Mouse (Mus musculus) lung, postnatal 10 days (tissue): ENCODE data around the gene Cep112.

ENCODE experiments used
- DNase-seq: peaks from one replicate; pipeline ENCODE4 v3.0.0; 2021

Cep112 gene

GRCm38 (mm10) chr11:108885276-108885896, 460.4 kb downstream of the Cep112 start:
- DNase-seq: no peak

GRCm38 (mm10) chr11:108886060-108886459, 461.1 kb downstream of the Cep112 start:
- DNase-seq: no peak

- peak; percentile 68 for DNase-seq
Measured at GRCm38 (mm10) chr11:108889121-108889520, 464.1 kb downstream of the Cep112 start.

- DNase-seq: no peak
Measured at GRCm38 (mm10) chr11:108890544-108890943, 465.6 kb downstream of the Cep112 start.

GRCm38 (mm10) chr11:108891111-108891870, 466.3 kb downstream of the Cep112 start:
- DNase-seq: peak; percentile 71

GRCm38 (mm10) chr11:108891871-108892380, 466.9 kb downstream of the Cep112 start:
- peak; percentile 27 for DNase-seq

GRCm38 (mm10) chr11:108892406-108892805, 467.4 kb downstream of the Cep112 start:
- DNase-seq: no peak

GRCm38 (mm10) chr11:108893232-108893790, 468.3 kb downstream of the Cep112 start:
- DNase-seq: no peak

- DNase-seq: no peak
Measured at GRCm38 (mm10) chr11:108893855-108894510, 469.0 kb downstream of the Cep112 start.

- DNase-seq: no peak
Measured at GRCm38 (mm10) chr11:108897034-108897433, 472.0 kb downstream of the Cep112 start.

- DNase-seq: no peak
Measured at GRCm38 (mm10) chr11:108898063-108898462, 473.1 kb downstream of the Cep112 start.

GRCm38 (mm10) chr11:108898483-108898882, 473.5 kb downstream of the Cep112 start:
- no peak for DNase-seq

GRCm38 (mm10) chr11:108900718-108901488, 475.9 kb downstream of the Cep112 start:
- DNase-seq: peak; percentile 33

- DNase-seq: no peak
Measured at GRCm38 (mm10) chr11:108901670-108902069, 476.7 kb downstream of the Cep112 start.

GRCm38 (mm10) chr11:108902303-108902702, 477.3 kb downstream of the Cep112 start:
- no peak for DNase-seq

- no peak for DNase-seq
Measured at GRCm38 (mm10) chr11:108906590-108907254, 481.7 kb downstream of the Cep112 start.

GRCm38 (mm10) chr11:108909396-108910195, 484.6 kb downstream of the Cep112 start:
- DNase-seq: no peak
